Mouse (Mus musculus): Measurements from ENCODE around the gene H2-M10.1. TPM values are rescaled to one million over a fixed set of nuclear protein-coding genes. Genes with fewer than 3 reads are reported as not detected.
A peak's percentile ranks its signal among the peaks of the same experiment; 100 is the strongest.
"Not testable (repeated sequence)": the region's sequence is repeated elsewhere in the genome, so short reads cannot be mapped to it uniquely, and the experiment has no call there.

Gene H2-M10.1
- polyA plus RNA-seq (2012; ENCODE audit: insufficient read depth, insufficient read length, low replicate concordance, missing spikeins), result not detected in 2 replicates

DNA sequence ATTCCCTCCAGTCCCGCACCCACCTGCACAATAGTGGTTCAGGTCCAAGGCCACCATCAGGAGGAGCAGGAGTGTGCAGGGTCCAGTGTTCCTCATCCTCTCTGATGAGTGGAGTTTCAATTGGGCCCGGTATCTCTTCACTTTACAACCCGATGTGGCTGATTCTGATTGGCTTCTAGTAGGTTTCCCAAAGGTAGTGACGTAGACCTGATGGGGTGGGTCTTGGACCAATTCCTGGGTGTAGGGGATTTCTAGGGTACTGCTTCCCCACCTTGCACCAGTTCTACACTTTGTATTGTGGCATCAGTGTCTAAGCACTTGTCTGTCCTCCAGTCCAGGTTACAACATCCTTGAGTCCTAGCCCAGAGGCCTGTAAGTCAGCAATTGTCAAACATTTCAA is at the start of gene H2-M10.1:
Gene H2-M10.1 (minus strand): TSS at position 101 of the 400 bp plus-strand sequence.
- TF ChIP-seq CTCF (IDR thresholded peaks at IDR 0.05; ENCODE audit: insufficient read depth, low read depth, low read length) (no peak), POLR2A (IDR thresholded peaks at IDR 0.05; ENCODE audit: insufficient read depth, low read depth, low read length) (no peak)
- no peaks in the 10 kb centered on the region for H3K4me1 ChIP-seq (ENCODE audit: control insufficient read depth, insufficient read depth, low read length)
- H3K27ac ChIP-seq (ENCODE audit: insufficient read depth, low read depth, low read length), result no peak within 1 kb of the TSS
- H3K4me3 ChIP-seq (ENCODE audit: insufficient read depth, low read depth, low read length), result no peak within 1 kb of the TSS
- 95% methylated on average over 4 of the region's 4 CpGs for WGBS

GRCm38 (mm10) chr17:36368317-36368716 is 42.4 kb upstream of the H2-M10.1 start, which contains the start of gene H2-M10.3:
Gene H2-M10.3 (minus strand): TSS chr17:36368417.
- WGBS, result 94% methylated on average over 2 of the region's 2 CpGs
- not testable (repeated sequence) for H3K4me3 ChIP-seq (ENCODE audit: insufficient read depth, low read depth, low read length); H3K27ac ChIP-seq (ENCODE audit: insufficient read depth, low read depth, low read length); H3K4me1 ChIP-seq (ENCODE audit: control insufficient read depth, insufficient read depth, low read length)

DNA sequence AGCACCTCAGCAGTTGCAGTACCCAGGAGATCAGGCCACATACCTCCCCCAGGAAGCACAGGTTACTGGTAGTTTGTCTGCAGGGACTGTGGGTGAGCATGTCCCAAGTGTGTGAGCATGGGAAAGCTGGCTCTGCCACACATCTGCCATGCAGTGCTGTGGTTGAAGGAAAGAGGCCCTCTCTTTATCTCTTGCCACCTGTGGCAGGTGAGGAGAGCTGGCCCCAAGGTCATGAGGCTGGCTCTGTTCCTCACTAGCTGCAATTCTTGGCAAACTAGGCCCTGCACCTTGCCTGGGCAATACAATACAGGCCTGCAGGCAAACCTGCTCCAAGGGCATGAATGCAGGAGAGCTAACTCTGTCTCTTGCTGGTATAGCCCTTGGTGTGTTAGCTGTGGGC is 36.4 kb upstream of the H2-M10.1 start:
- H3K4me3 ChIP-seq (ENCODE audit: insufficient read depth, low read depth, low read length); H3K27ac ChIP-seq (ENCODE audit: insufficient read depth, low read depth, low read length); H3K4me1 ChIP-seq (ENCODE audit: control insufficient read depth, insufficient read depth, low read length): not testable (repeated sequence)

DNA sequence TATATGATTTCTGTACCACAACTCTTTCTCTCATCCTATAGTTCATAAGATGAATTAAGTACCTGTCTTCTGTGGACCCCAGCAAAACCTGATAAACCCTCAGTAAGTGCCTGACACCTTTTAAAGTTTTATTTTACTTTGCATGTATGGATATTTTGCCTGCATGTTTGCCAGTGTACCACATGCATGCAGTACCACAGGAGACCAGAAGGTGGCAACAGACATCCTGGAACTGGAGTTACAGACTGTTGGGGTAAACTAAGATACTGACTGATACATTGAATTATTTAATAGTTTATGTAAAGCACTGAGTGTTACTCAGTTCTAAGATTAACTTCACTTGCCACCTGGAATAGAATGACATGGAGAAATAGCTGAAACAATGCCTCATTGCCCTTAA is 31.6 kb upstream of the H2-M10.1 start:
- not testable (repeated sequence) for H3K4me1 ChIP-seq (ENCODE audit: control insufficient read depth, insufficient read depth, low read length); H3K4me3 ChIP-seq (ENCODE audit: insufficient read depth, low read depth, low read length); H3K27ac ChIP-seq (ENCODE audit: insufficient read depth, low read depth, low read length)

- 41% methylated on average over 3 of the region's 3 CpGs for WGBS
- H3K4me1 ChIP-seq (ENCODE audit: control insufficient read depth, insufficient read depth, low read length), result no peaks in the 10 kb centered on the region
These were observed 29.8 kb upstream of the H2-M10.1 start for GRCm38 (mm10) chr17:36355763-36356162.

DNA sequence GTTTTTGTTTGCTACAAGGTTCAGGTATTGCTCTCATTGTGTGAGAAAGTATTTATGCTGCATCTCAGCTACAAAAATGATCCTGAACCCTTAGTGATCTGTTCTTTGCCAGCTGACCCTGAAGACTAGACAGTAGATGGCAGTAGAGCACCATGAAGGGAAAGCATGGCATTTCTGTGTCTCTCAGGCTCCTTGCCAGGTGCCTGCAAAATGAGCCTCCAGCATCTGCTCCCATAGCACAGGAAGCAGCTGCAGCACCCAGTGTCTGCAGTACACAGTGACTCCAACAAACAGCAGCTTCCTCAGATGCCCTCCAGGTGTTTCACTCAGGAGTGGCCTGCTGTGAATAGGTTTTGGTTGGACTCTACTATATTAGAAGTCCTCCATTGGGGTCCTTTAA is 29.4 kb upstream of the H2-M10.1 start:
- not testable (repeated sequence) for H3K4me1 ChIP-seq (ENCODE audit: control insufficient read depth, insufficient read depth, low read length); H3K4me3 ChIP-seq (ENCODE audit: insufficient read depth, low read depth, low read length); H3K27ac ChIP-seq (ENCODE audit: insufficient read depth, low read depth, low read length)

More at GRCm38 (mm10) chr17:36355763-36356162, 29.8 kb upstream of the H2-M10.1 start:
- TF ChIP-seq POLR2A (IDR thresholded peaks at IDR 0.05; ENCODE audit: insufficient read depth, low read depth, low read length) (no peak), CTCF (IDR thresholded peaks at IDR 0.05; ENCODE audit: insufficient read depth, low read depth, low read length) (no peak)
- no peak overlapping the region for H3K4me3 ChIP-seq (ENCODE audit: insufficient read depth, low read depth, low read length)
- no peak overlapping the region for H3K27ac ChIP-seq (ENCODE audit: insufficient read depth, low read depth, low read length)

GRCm38 (mm10) chr17:36315689-36316253 is 10.2 kb downstream of the H2-M10.1 start:
- 9% methylated on average over 5 of the region's 5 CpGs for WGBS
- no peak for TF ChIP-seq POLR2A (IDR thresholded peaks at IDR 0.05; ENCODE audit: insufficient read depth, low read depth, low read length)
- no peak for TF ChIP-seq CTCF (IDR thresholded peaks at IDR 0.05; ENCODE audit: insufficient read depth, low read depth, low read length)
- Histone ChIP-seq H3K27ac (ENCODE audit: insufficient read depth, low read depth, low read length) (peak overlapping the region; percentile 88), H3K4me1 (ENCODE audit: control insufficient read depth, insufficient read depth, low read length) (no peaks in the 10 kb centered on the region), H3K4me3 (ENCODE audit: insufficient read depth, low read depth, low read length) (peak overlapping the region; percentile 54)

DNA sequence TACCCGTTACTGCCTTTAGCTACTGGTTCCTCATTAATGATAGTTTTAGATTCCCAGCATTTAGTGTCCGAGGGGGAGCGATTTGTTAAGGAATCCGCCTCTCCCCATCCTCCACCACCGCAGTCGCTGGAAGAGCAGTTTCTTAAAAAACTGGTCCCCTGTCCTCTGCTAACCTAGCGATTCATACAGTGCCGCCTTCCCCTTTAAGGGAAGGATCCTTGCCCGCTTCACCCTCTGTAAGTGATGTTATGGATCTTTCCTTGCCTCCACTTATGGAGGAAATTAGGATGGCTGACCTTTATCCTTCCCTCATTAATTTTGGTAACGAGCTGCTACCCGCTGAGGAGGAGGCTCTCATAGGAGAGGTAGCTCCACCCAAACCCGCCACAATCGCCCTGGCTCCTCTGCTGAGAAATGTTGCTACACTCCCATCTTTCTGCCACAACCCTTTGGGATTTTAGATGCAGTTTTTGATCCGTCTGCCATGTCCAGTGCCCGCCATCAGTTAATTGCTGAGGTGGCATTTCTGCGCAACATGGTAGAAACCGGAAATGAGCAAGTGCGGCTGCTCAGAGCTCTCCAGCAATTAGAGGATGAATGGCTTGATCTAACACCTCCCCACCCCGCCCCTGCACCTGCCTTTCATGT is 10.8 kb downstream of the H2-M10.1 start:
- under 1% methylated on average over 19 of the region's 19 CpGs for WGBS
- H3K4me1 ChIP-seq (ENCODE audit: control insufficient read depth, insufficient read depth, low read length), result no peaks in the 10 kb centered on the region
- H3K27ac ChIP-seq (ENCODE audit: insufficient read depth, low read depth, low read length), result peak overlapping the region; percentile 88
- TF ChIP-seq POLR2A (IDR thresholded peaks at IDR 0.05; ENCODE audit: insufficient read depth, low read depth, low read length) (0 out of 2 replicates have a peak, but pooled peaks have one; percentile 30), CTCF (IDR thresholded peaks at IDR 0.05; ENCODE audit: insufficient read depth, low read depth, low read length) (no peak)
- peak overlapping the region; percentile 54 for H3K4me3 ChIP-seq (ENCODE audit: insufficient read depth, low read depth, low read length)

DNA sequence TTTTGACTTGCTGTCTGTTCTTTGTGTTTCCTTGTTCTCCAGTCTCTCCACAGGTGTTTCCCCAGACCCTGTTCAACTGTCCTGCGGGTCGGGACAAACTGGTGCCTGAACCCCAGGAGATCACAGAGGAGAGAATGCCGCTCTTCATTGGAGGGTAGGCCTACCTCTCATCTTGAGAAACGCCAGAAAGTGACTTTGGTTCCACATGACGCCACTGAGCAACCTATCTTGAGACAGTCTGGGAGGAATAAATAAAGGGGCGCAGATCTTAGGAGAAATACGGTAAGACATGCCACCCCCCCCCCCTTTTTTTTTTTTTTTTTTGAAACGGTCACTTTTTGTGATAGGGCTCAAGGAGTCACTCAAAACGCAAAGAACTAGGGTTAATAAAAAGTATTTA is 11.4 kb downstream of the H2-M10.1 start:
- Histone ChIP-seq H3K27ac (ENCODE audit: insufficient read depth, low read depth, low read length) (no peak overlapping the region), H3K4me1 (ENCODE audit: control insufficient read depth, insufficient read depth, low read length) (no peaks in the 10 kb centered on the region), H3K4me3 (ENCODE audit: insufficient read depth, low read depth, low read length) (no peak overlapping the region)
- TF ChIP-seq CTCF (IDR thresholded peaks at IDR 0.05; ENCODE audit: insufficient read depth, low read depth, low read length) (no peak), POLR2A (IDR thresholded peaks at IDR 0.05; ENCODE audit: insufficient read depth, low read depth, low read length) (no peak)
- 3% methylated on average over 9 of the region's 9 CpGs for WGBS

- no peaks in the 10 kb centered on the region for H3K4me1 ChIP-seq (ENCODE audit: control insufficient read depth, insufficient read depth, low read length)
- WGBS, result 44% methylated on average over 1 of the region's 1 CpGs
- no peak overlapping the region for H3K4me3 ChIP-seq (ENCODE audit: insufficient read depth, low read depth, low read length)
- H3K27ac ChIP-seq (ENCODE audit: insufficient read depth, low read depth, low read length), result no peak overlapping the region
- TF ChIP-seq POLR2A (IDR thresholded peaks at IDR 0.05; ENCODE audit: insufficient read depth, low read depth, low read length) (no peak), CTCF (IDR thresholded peaks at IDR 0.05; ENCODE audit: insufficient read depth, low read depth, low read length) (no peak)
These were observed 16.7 kb downstream of the H2-M10.1 start for GRCm38 (mm10) chr17:36309293-36309692.

DNA sequence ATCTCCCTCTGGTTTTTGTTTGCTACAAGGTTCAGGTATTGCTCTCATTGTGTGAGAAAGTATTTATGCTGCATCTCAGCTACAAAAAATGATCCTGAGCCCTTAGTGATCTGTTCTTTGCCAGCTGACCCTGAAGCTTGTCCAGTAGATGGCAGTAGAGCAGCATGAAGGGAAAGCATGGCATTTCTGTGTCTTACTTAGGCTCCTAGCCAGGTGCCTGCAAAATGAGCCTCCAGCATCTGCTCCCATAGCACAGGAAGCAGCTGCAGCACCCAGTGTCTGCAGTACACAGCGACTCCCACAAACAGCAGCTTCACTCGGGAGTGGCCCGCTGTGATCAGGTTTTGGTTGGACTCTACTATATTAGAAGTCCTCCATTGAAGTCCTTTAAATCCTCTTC is 17.1 kb downstream of the H2-M10.1 start:
- not testable (repeated sequence) for H3K4me3 ChIP-seq (ENCODE audit: insufficient read depth, low read depth, low read length); H3K4me1 ChIP-seq (ENCODE audit: control insufficient read depth, insufficient read depth, low read length); H3K27ac ChIP-seq (ENCODE audit: insufficient read depth, low read depth, low read length)
- WGBS, result 0% methylated on average over 3 of the region's 3 CpGs
